Mouse (Mus musculus) liver, embryonic 12.5 days (tissue): ENCODE data around the gene Stap1. TPM values are rescaled to one million over a fixed set of nuclear protein-coding genes. Genes with fewer than 3 reads are reported as not detected.

Source experiments
- polyA plus RNA-seq: library from polyadenylated mRNA; unstranded; fragments of >200 nt; fragmentation: Nextera tagmentation; extraction: Ambion mirVana; gene quantifications from 2 replicates; pipeline ENCODE4 v1.2.1, GENCODE M21; 2016

Gene Stap1
- polyA plus RNA-seq, 1 experiment from 2014 or later = 2.5 TPM

Other genes starting within 250 kb of the Stap1 start
- gene Cenpc1, start 6.2 kb upstream of the Stap1 start, polyA plus RNA-seq = 21.1 and 21.8 TPM in 2 replicates
- gene Uba6, start 101.1 kb downstream of the Stap1 start, polyA plus RNA-seq = 7.2 and 7.3 TPM in 2 replicates
- gene Gnrhr, start 126.2 kb downstream of the Stap1 start, polyA plus RNA-seq = not detected in 2 replicates
- gene Tmprss11c, start 217.6 kb downstream of the Stap1 start, polyA plus RNA-seq = not detected in 2 replicates